Mouse (Mus musculus) neural tube, embryonic 13.5 days (tissue): ENCODE measurements at regions not wholly inside any gene's neighbourhood (a gene's known extent, or its start where the extent isn't known, plus 50 kb on each side); places are given as distances from the start of the nearest gene placed in this dataset.

Source experiments
- ATAC-seq: fragments of 200-750 bp; cut with Nextera tagmentation; 2 replicates; pipeline ENCODE4 v1.8.0; 2017; ENCODE audit warnings: low read depth, mild to moderate bottlenecking, moderate TSS enrichment, moderate library complexity
- H3K27ac ChIP-seq: fragments of 300-500 bp; sonication (generic); replicated peaks from 2 replicates; pipeline ENCODE4 v1.5.1; 2015; ENCODE audit warnings: moderate library complexity, mild to moderate bottlenecking, inconsistent platforms
- H3K27me3 ChIP-seq: fragments of 300-500 bp; sonication (generic); 2 replicates; pipeline ENCODE4 v1.6.1; 2015; ENCODE audit warnings: mild to moderate bottlenecking, inconsistent platforms
- H3K36me3 ChIP-seq: fragments of 300-500 bp; sonication (generic); 2 replicates; pipeline ENCODE4 v1.6.1; 2015; ENCODE audit warnings: mild to moderate bottlenecking, inconsistent platforms
- H3K4me1 ChIP-seq: fragments of 300-500 bp; sonication (generic); replicated peaks from 2 replicates; pipeline ENCODE4 v1.6.1; 2015; ENCODE audit warnings: inconsistent platforms
- H3K4me2 ChIP-seq: fragments of 300-500 bp; sonication (generic); 2 replicates; pipeline ENCODE4 v1.6.1; 2015; ENCODE audit warnings: inconsistent platforms, mild to moderate bottlenecking, moderate library complexity
- H3K4me3 ChIP-seq: fragments of 300-500 bp; sonication (generic); 2 replicates; pipeline ENCODE4 v1.5.1; 2015; ENCODE audit warnings: mild to moderate bottlenecking, inconsistent platforms
- H3K9ac ChIP-seq: fragments of 300-500 bp; sonication (generic); 2 replicates; pipeline ENCODE4 v1.6.1; 2015; ENCODE audit warnings: moderate library complexity, mild to moderate bottlenecking, inconsistent platforms
- H3K9me3 ChIP-seq: fragments of 300-500 bp; sonication (generic); 2 replicates; pipeline ENCODE4 v1.6.1; 2016; ENCODE audit warnings: inconsistent platforms
- WGBS: fragments of 180-500 bp; shearing (Covaris S2); methylation state at CpG from one replicate; pipeline ENCODE4 v1.1.7; 2015; 5-methylcytosine and 5-hydroxymethylcytosine counted together

GRCm38 (mm10) chr10:117896911-117897643 is 51.2 kb upstream of the Rap1b start:
- H3K36me3 ChIP-seq = no peaks in the 10 kb centered on the region
- no peaks in the 10 kb centered on the region for H3K9me3 ChIP-seq
- H3K9ac ChIP-seq = no peak overlapping the region
- no peak overlapping the region for H3K27ac ChIP-seq
- H3K4me1 ChIP-seq = no peaks in the 10 kb centered on the region
- no peaks in the 10 kb centered on the region for H3K27me3 ChIP-seq
- no peak overlapping the region for H3K4me2 ChIP-seq
- no peak for ATAC-seq
- H3K4me3 ChIP-seq = no peak overlapping the region
- 79% methylated on average over 12 of the region's 12 CpGs for WGBS

- Histone ChIP-seq H3K27ac (no peak overlapping the region), H3K4me3 (no peak overlapping the region), H3K4me2 (no peak overlapping the region), H3K9ac (no peak overlapping the region), H3K9me3 (no peaks in the 10 kb centered on the region), H3K27me3 (no peaks in the 10 kb centered on the region), H3K4me1 (no peaks in the 10 kb centered on the region), H3K36me3 (no peaks in the 10 kb centered on the region)
- ATAC-seq = no peak
- 79% methylated on average over 5 of the region's 5 CpGs for WGBS
These were observed 51.9 kb upstream of the Rap1b start for GRCm38 (mm10) chr10:117897766-117898165.

- H3K27me3 ChIP-seq = no peaks in the 10 kb centered on the region
- no peak for ATAC-seq
- no peaks in the 10 kb centered on the region for H3K9me3 ChIP-seq
- H3K36me3 ChIP-seq = no peaks in the 10 kb centered on the region
- H3K27ac ChIP-seq = no peak overlapping the region
- H3K4me3 ChIP-seq = no peak overlapping the region
- H3K4me1 ChIP-seq = no peaks in the 10 kb centered on the region
- no peak overlapping the region for H3K4me2 ChIP-seq
- H3K9ac ChIP-seq = no peak overlapping the region
- 93% methylated on average over 3 of the region's 3 CpGs for whole genome bisulfite sequencing
These were observed 52.6 kb upstream of the Rap1b start for GRCm38 (mm10) chr10:117898391-117898790.

- Histone ChIP-seq H3K36me3 (no peaks in the 10 kb centered on the region), H3K4me2 (no peak overlapping the region), H3K9me3 (no peaks in the 10 kb centered on the region), H3K9ac (no peak overlapping the region), H3K27ac (no peak overlapping the region), H3K4me1 (no peaks in the 10 kb centered on the region), H3K27me3 (no peaks in the 10 kb centered on the region), H3K4me3 (no peak overlapping the region)
- WGBS = 68% methylated on average over 13 of the region's 13 CpGs
- ATAC-seq = no peak
These were observed 53.6 kb upstream of the Rap1b start for GRCm38 (mm10) chr10:117899410-117899935.

- Histone ChIP-seq H3K9ac (peak overlapping the region; percentile 62), H3K9me3 (no peaks in the 10 kb centered on the region), H3K4me3 (peak overlapping the region; percentile 31), H3K36me3 (no peaks in the 10 kb centered on the region), H3K4me2 (peak overlapping the region; percentile 63), H3K27ac (no peak overlapping the region; the same call in 1 of the 2 replicates), H3K27me3 (no peaks in the 10 kb centered on the region), H3K4me1 (peaks cover 11% of the 10 kb centered on the region)
- ATAC-seq = 0 out of 2 replicates have a peak, but pooled peaks have one; percentile 49
- WGBS = 18% methylated on average over 27 of the region's 27 CpGs
These were observed 59.9 kb upstream of the Rap1b start for GRCm38 (mm10) chr10:117905666-117906266.

GRCm38 (mm10) chr10:117906267-117906811 is 60.5 kb upstream of the Rap1b start:
- ATAC-seq = peak; percentile 89
- no peaks in the 10 kb centered on the region for H3K36me3 ChIP-seq
- peak overlapping the region; percentile 63 for H3K4me2 ChIP-seq
- H3K27ac ChIP-seq = 0 out of 2 replicates have a peak overlapping the region, but pooled peaks have one; percentile 23
- 39% methylated on average over 11 of the region's 11 CpGs for WGBS
- no peaks in the 10 kb centered on the region for H3K9me3 ChIP-seq
- no peaks in the 10 kb centered on the region for H3K27me3 ChIP-seq
- H3K4me3 ChIP-seq = peak overlapping the region; percentile 31
- peak overlapping the region; percentile 62 for H3K9ac ChIP-seq
- peaks cover 11% of the 10 kb centered on the region for H3K4me1 ChIP-seq

GRCm38 (mm10) chr10:117908079-117908675 is 62.3 kb upstream of the Rap1b start:
- no peak for ATAC-seq
- 77% methylated on average over 16 of the region's 16 CpGs for WGBS
- H3K27me3 ChIP-seq = no peaks in the 10 kb centered on the region

GRCm38 (mm10) chr10:117909155-117909554 is 63.3 kb upstream of the Rap1b start:
- ATAC-seq = no peak
- WGBS = 87% methylated on average over 4 of the region's 4 CpGs
- Histone ChIP-seq H3K4me3 (no peak overlapping the region), H3K9me3 (no peaks in the 10 kb centered on the region), H3K27ac (no peak overlapping the region), H3K4me2 (no peak overlapping the region), H3K27me3 (no peaks in the 10 kb centered on the region), H3K36me3 (no peaks in the 10 kb centered on the region), H3K4me1 (peaks cover 11% of the 10 kb centered on the region), H3K9ac (no peak overlapping the region)

More at GRCm38 (mm10) chr10:117908079-117908675, 62.3 kb upstream of the Rap1b start:
- H3K27ac ChIP-seq = no peak overlapping the region
- H3K36me3 ChIP-seq = no peaks in the 10 kb centered on the region
- no peaks in the 10 kb centered on the region for H3K9me3 ChIP-seq
- H3K9ac ChIP-seq = no peak overlapping the region
- no peak overlapping the region for H3K4me2 ChIP-seq
- H3K4me3 ChIP-seq = no peak overlapping the region
- peaks cover 11% of the 10 kb centered on the region for H3K4me1 ChIP-seq

GRCm38 (mm10) chr10:117909811-117910239 is 64.0 kb upstream of the Rap1b start:
- WGBS = 75% methylated on average over 11 of the region's 11 CpGs
- Histone ChIP-seq H3K27me3 (no peaks in the 10 kb centered on the region), H3K4me3 (no peak overlapping the region), H3K9me3 (no peaks in the 10 kb centered on the region), H3K9ac (no peak overlapping the region), H3K4me1 (peaks cover 11% of the 10 kb centered on the region), H3K27ac (no peak overlapping the region), H3K4me2 (no peak overlapping the region), H3K36me3 (no peaks in the 10 kb centered on the region)
- ATAC-seq = no peak

GRCm38 (mm10) chr10:117910426-117910825 is 64.6 kb upstream of the Rap1b start:
- no peak overlapping the region for H3K4me2 ChIP-seq
- no peaks in the 10 kb centered on the region for H3K27me3 ChIP-seq
- no peak overlapping the region for H3K27ac ChIP-seq
- no peaks in the 10 kb centered on the region for H3K9me3 ChIP-seq
- no peak overlapping the region for H3K9ac ChIP-seq
- no peaks in the 10 kb centered on the region for H3K36me3 ChIP-seq
- H3K4me1 ChIP-seq = peaks cover 10% of the 10 kb centered on the region
- H3K4me3 ChIP-seq = no peak overlapping the region
- no peak for ATAC-seq
- 88% methylated on average over 7 of the region's 7 CpGs for WGBS

GRCm38 (mm10) chr10:117915011-117915735 is 69.3 kb upstream of the Rap1b start:
- Histone ChIP-seq H3K4me1 (no peaks in the 10 kb centered on the region), H3K4me3 (no peak overlapping the region), H3K36me3 (no peaks in the 10 kb centered on the region), H3K4me2 (no peak overlapping the region), H3K27ac (no peak overlapping the region), H3K9ac (no peak overlapping the region), H3K27me3 (no peaks in the 10 kb centered on the region), H3K9me3 (no peaks in the 10 kb centered on the region)
- WGBS = 90% methylated on average over 4 of the region's 4 CpGs
- ATAC-seq = no peak
